Mouse (Mus musculus) embryonic fibroblast, embryonic 13.5 days (primary cell): ENCODE results near the gene Evi5. TPM values are rescaled to one million over a fixed set of nuclear protein-coding genes. Genes with fewer than 3 reads are reported as not detected.
A peak's percentile ranks its signal among the peaks of the same experiment; 100 is the strongest.

Experiments
- H3K27ac ChIP-seq: 2 replicates; pipeline ENCODE4 v1.5.1; 2012; ENCODE audit warnings: low read length, control low read depth, inconsistent platforms; ENCODE audit not compliant: insufficient read depth
- H3K4me1 ChIP-seq: 2 replicates; pipeline ENCODE4 v1.6.1; 2011; ENCODE audit warnings: low read length; ENCODE audit not compliant: control insufficient read depth, insufficient read depth
- H3K4me3 ChIP-seq: 2 replicates; pipeline ENCODE4 v1.5.1; 2011; ENCODE audit warnings: mild to moderate bottlenecking, control low read depth, low read length; ENCODE audit not compliant: insufficient read depth
- CTCF ChIP-seq: IDR thresholded peaks from 2 replicates; pipeline ENCODE4 v1.5.1; 2011; ENCODE audit warnings: mild to moderate bottlenecking, control low read depth, low read length, moderate library complexity, borderline replicate concordance; ENCODE audit not compliant: insufficient read depth
- POLR2A ChIP-seq: IDR thresholded peaks from 2 replicates; pipeline ENCODE4 v1.6.1; 2011; ENCODE audit warnings: low read depth, mild to moderate bottlenecking, control low read depth, low read length, moderate library complexity
- polyA plus RNA-seq: library from polyadenylated mRNA; stranded (reverse); fragments of >200 nt; gene quantifications from 2 replicates; pipeline ENCODE4 v1.2.4, GENCODE M21; 2011; ENCODE audit warnings: low read depth; ENCODE audit not compliant: missing spikeins, insufficient read length

The Evi5 gene
- polyA plus RNA-seq, 1 experiment: 60.6 TPM

GRCm38 (mm10) chr5:107854556-107854955 lies 20.4 kb downstream of the Evi5 start:
- no peak overlapping the region for H3K4me3 ChIP-seq
- H3K27ac ChIP-seq: no peak overlapping the region
- TF ChIP-seq CTCF (no peak), POLR2A (no peak)
- H3K4me1 ChIP-seq: no peaks in the 10 kb centered on the region

GRCm38 (mm10) chr5:107853807-107854206 lies 21.1 kb downstream of the Evi5 start:
- Histone ChIP-seq H3K27ac (no peak overlapping the region), H3K4me1 (no peaks in the 10 kb centered on the region), H3K4me3 (no peak overlapping the region)
- TF ChIP-seq CTCF (no peak), POLR2A (no peak)

GRCm38 (mm10) chr5:107848964-107849363 lies 25.9 kb downstream of the Evi5 start:
- no peak for TF ChIP-seq CTCF
- TF ChIP-seq POLR2A: no peak

GRCm38 (mm10) chr5:107847817-107848216 lies 27.1 kb downstream of the Evi5 start:
- H3K4me3 ChIP-seq: no peak overlapping the region
- H3K27ac ChIP-seq: no peak overlapping the region
- H3K4me1 ChIP-seq: no peaks in the 10 kb centered on the region
- TF ChIP-seq POLR2A (no peak), CTCF (no peak)

More at GRCm38 (mm10) chr5:107848964-107849363, 25.9 kb downstream of the Evi5 start:
- H3K4me1 ChIP-seq: no peaks in the 10 kb centered on the region
- no peak overlapping the region for H3K4me3 ChIP-seq
- H3K27ac ChIP-seq: no peak overlapping the region

DNA sequence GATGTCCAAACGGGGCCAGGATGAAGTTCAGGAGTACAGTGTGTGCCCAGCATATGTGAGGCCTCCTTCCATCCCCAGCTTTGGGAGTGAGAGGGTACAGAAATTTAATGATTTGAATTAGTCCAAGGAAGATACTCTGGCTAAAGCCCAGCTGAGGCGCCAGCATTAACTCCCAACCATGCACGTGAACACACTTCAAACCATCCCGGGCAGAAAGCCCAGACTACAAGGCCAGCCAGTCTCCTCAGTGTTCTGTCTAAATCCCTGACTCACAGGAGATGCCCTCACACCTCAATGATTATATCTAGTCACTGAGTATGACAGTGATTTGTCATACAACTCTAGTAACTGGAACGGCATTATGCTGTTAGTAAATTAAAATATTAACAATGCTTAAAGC lies 27.6 kb downstream of the Evi5 start:
- TF ChIP-seq POLR2A (no peak), CTCF (no peak)
- Histone ChIP-seq H3K4me1 (no peaks in the 10 kb centered on the region), H3K27ac (no peak overlapping the region), H3K4me3 (no peak overlapping the region)

GRCm38 (mm10) chr5:107840549-107841238 lies 34.2 kb downstream of the Evi5 start:
- Histone ChIP-seq H3K27ac (no peak overlapping the region), H3K4me3 (no peak overlapping the region)
- TF ChIP-seq POLR2A (no peak), CTCF (no peak)

GRCm38 (mm10) chr5:107838891-107839644 lies 35.8 kb downstream of the Evi5 start:
- Histone ChIP-seq H3K4me3 (no peak overlapping the region), H3K27ac (peak overlapping the region; percentile 13; the same call in 1 of the 2 replicates), H3K4me1 (no peaks in the 10 kb centered on the region)
- TF ChIP-seq CTCF (no peak), POLR2A (no peak)

More at GRCm38 (mm10) chr5:107840549-107841238, 34.2 kb downstream of the Evi5 start:
- no peaks in the 10 kb centered on the region for H3K4me1 ChIP-seq

DNA sequence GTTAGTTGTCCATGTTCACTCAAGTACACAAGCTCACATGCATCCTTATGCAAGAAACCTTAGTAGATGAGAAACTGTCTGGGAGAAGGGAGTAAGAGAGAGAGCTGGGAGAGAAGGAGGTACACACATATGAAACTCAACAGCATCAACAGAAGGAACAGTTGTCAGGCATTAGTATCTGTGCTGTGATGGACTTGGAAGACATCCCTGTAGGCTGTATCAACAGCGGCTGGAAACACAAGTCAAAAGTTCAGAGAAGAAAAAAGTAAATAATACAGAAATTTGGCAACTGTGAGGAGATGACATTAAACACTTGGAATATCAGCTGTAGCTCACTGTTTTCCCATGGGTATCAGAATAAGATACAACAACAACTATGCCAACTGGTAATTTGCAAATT lies 40.6 kb downstream of the Evi5 start:
- Histone ChIP-seq H3K4me1 (no peaks in the 10 kb centered on the region), H3K4me3 (no peak overlapping the region), H3K27ac (no peak overlapping the region)
- TF ChIP-seq CTCF: no peak
- no peak for TF ChIP-seq POLR2A

DNA sequence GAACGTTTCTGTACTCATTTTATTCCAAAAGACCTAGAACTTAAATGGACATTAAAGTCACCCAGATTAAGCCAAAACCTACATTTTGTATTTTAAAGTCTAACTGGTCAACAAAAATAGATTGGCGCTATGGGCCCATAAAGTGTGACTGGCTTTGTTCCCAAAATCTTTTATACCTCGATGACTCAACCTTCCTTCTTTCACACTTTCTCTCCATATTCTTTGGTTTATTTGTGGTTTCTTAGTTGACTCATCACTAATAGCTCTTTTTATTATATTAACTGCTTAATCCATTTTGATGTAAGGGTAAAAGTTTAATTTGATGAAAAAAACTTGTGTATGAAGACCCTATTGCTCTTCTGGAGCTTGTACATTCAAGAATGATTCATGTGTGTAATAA lies 43.6 kb downstream of the Evi5 start:
- H3K27ac ChIP-seq: no peak overlapping the region
- no peak overlapping the region for H3K4me3 ChIP-seq
- H3K4me1 ChIP-seq: no peaks in the 10 kb centered on the region
- no peak for TF ChIP-seq CTCF
- no peak for TF ChIP-seq POLR2A

DNA sequence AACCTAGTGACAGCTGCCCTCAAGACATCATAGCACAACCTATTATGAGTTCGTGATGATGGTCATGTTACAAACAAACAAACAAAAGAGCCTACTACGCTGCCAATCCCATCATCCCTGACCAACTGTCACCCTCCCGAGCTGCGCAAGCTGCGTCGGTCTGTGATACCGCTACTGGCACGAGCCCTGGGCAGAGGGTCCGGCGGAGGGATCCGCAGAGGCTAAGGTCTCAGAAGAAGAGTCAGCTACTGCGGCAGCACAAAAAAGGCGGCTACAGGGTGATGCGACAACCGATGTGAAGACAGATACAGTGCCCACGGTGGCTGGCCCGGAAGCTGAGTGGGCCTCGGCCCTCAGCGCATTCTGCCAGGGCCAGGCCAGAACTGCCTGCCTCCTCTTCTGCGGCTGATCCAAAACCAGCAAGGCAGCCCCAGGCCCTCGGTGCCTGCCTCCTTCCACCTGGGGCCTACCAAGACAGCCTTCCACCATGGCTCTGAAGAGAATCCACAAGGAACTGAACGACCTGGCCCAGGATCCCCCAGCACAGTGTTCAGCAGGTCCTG lies 44.8 kb downstream of the Evi5 start, which contains the start of gene Ube2d2b:
Gene Ube2d2b (plus strand): TSS at position 102 of the 563 bp plus-strand sequence.
- Histone ChIP-seq H3K27ac (no peak within 1 kb of the TSS), H3K4me1 (no peaks in the 10 kb centered on the region), H3K4me3 (no peak within 1 kb of the TSS)
- TF ChIP-seq POLR2A (no peak), CTCF (no peak)
